Comparison of ENCODE assay signal across 10 mouse cellular contexts in the genomic region with DNA sequence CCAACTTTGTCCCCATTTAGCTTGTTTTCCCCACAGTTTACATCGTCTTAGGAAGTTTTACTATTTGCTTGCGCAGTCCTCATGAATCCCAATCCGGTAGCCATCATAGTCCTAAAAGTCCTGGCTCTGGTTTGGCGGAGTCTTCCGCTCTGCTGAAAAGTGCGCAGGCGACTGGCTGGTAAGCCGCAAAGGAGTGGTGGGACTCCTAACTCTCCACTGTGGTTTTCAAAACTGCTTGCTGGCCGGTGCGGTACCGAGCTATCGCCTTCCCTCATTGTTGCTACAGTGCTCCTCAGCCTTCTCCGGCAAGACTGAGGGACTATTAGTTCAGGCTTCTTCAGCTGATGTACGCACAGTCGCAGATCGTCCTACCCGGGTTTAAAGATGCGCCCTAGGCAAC. TPM values are rescaled to one million over a fixed set of nuclear protein-coding genes. Genes with fewer than 3 reads are reported as not detected.
A peak's percentile ranks its signal among the peaks of the same experiment; 100 is the strongest.
DNase-seq lines count a peak whose midpoint lies in the region; ATAC-seq and TF ChIP-seq lines count a peak whose summit lies in the region.
"Had no signal": no experiment of that assay in that cellular context is flagged by ENCODE, and none has a peak within 500 bp of the region (broad histone marks: within the 10 kb centered on the region; RNA-seq: fewer than 3 reads in every experiment).

No protein-coding gene starts in this region.

- ATAC-seq in lung, embryonic 16.5 days (ENCODE audit: low read depth): no peak
- ATAC-seq in limb, embryonic 11.5 days (ENCODE audit: insufficient number of reproducible peaks, low FRiP score, low TSS enrichment, low read depth): no peak
- ATAC-seq in neural tube, embryonic 14.5 days (ENCODE audit: low read depth): no peak
- no peak for ATAC-seq in erythroid progenitor cell, adult 5-6 weeks (replicated peaks; ENCODE audit: low FRiP score, poor library complexity, severe bottlenecking)
- ATAC-seq: liver, embryonic 12.5 days had no signal

- H3K27ac ChIP-seq in lung, embryonic 16.5 days (ENCODE audit: low read length): 0 out of 2 replicates have a peak overlapping the region, but pooled peaks have one; percentile 3
- no peak overlapping the region for H3K27ac ChIP-seq in limb, embryonic 11.5 days (replicated peaks; ENCODE audit: low read depth, low read length)
- H3K27ac ChIP-seq in neural tube, embryonic 14.5 days (ENCODE audit: low read depth, low read length): no peak overlapping the region
- H3K27ac ChIP-seq in layer of hippocampus, adult 2 months: no peak overlapping the region
- H3K27ac ChIP-seq: liver, embryonic 12.5 days had no signal

- peaks cover 53% of the 10 kb centered on the region for H3K27me3 ChIP-seq in lung, embryonic 16.5 days (ENCODE audit: control insufficient read depth, insufficient read depth, low read depth, low read length)
- H3K27me3 ChIP-seq in limb, embryonic 11.5 days (ENCODE audit: control insufficient read depth, insufficient read depth, low read length): peaks cover 76% of the 10 kb centered on the region
- H3K27me3 ChIP-seq in neural tube, embryonic 14.5 days (ENCODE audit: control insufficient read depth, insufficient read depth, low read length): peaks cover 39% of the 10 kb centered on the region

- peak overlapping the region; percentile 52 for H3K9ac ChIP-seq in lung, embryonic 16.5 days (ENCODE audit: low read length)
- no peak overlapping the region for H3K9ac ChIP-seq in limb, embryonic 11.5 days (ENCODE audit: low read length)
- no peak overlapping the region for H3K9ac ChIP-seq in neural tube, embryonic 14.5 days (replicated peaks; ENCODE audit: low read depth, low read length)
- H3K9ac ChIP-seq: liver, embryonic 12.5 days had no signal

- DNase-seq in cerebellum, postnatal 10 days: peak; percentile 15 to 26
- no peak for DNase-seq in cerebellum, adult 18-20 months
- no peak for DNase-seq in lung, adult 18-20 months
- DNase-seq in limb, embryonic 11.5 days (ENCODE audit: low spot score): peak; percentile 51
- no peak for DNase-seq in layer of hippocampus, adult 2 months (ENCODE audit: low spot score in 2 of 2)

- H3K9me3 ChIP-seq in lung, embryonic 16.5 days (ENCODE audit: control insufficient read depth, low read length): no peaks in the 10 kb centered on the region
- no peaks in the 10 kb centered on the region for H3K9me3 ChIP-seq in limb, embryonic 11.5 days (ENCODE audit: control insufficient read depth, low read length)
- H3K9me3 ChIP-seq in neural tube, embryonic 14.5 days (ENCODE audit: control insufficient read depth, low read length): no peaks in the 10 kb centered on the region
- H3K9me3 ChIP-seq: liver, embryonic 12.5 days had no signal

- H3K4me1 ChIP-seq in lung, embryonic 16.5 days (replicated peaks; ENCODE audit: control insufficient read depth, insufficient read depth, low read length): no peaks in the 10 kb centered on the region
- H3K4me1 ChIP-seq in limb, embryonic 11.5 days (ENCODE audit: control insufficient read depth, insufficient read depth, low read length): peaks cover 5% of the 10 kb centered on the region; the same call in 1 of the 2 replicates
- peaks cover 13% of the 10 kb centered on the region; the same call in 1 of the 2 replicates for H3K4me1 ChIP-seq in neural tube, embryonic 14.5 days (ENCODE audit: control insufficient read depth, insufficient read depth, low read length)
- H3K4me1 ChIP-seq: liver, embryonic 12.5 days had no signal

- H3K4me2 ChIP-seq in lung, embryonic 16.5 days (ENCODE audit: low read depth, low read length): peak overlapping the region; percentile 59
- H3K4me2 ChIP-seq in limb, embryonic 11.5 days (ENCODE audit: low read depth, severe bottlenecking): no peak overlapping the region
- H3K4me2 ChIP-seq in neural tube, embryonic 14.5 days (ENCODE audit: low read depth, low read length): no peak overlapping the region
- H3K4me2 ChIP-seq: liver, embryonic 12.5 days had no signal

- peak overlapping the region; percentile 67 for H3K4me3 ChIP-seq in lung, embryonic 16.5 days (ENCODE audit: low read length)
- H3K4me3 ChIP-seq in limb, embryonic 11.5 days (ENCODE audit: low read depth, low read length): no peak overlapping the region
- peak overlapping the region; percentile 9; the same call in 1 of the 2 replicates for H3K4me3 ChIP-seq in neural tube, embryonic 14.5 days (ENCODE audit: low read depth, low read length)
- H3K4me3 ChIP-seq in layer of hippocampus, adult 2 months: no peak overlapping the region
- H3K4me3 ChIP-seq: liver, embryonic 12.5 days had no signal

- no peaks in the 10 kb centered on the region for H3K36me3 ChIP-seq in lung, embryonic 16.5 days (ENCODE audit: control insufficient read depth, insufficient read depth, low read length)
- no peaks in the 10 kb centered on the region for H3K36me3 ChIP-seq in limb, embryonic 11.5 days (ENCODE audit: control insufficient read depth, insufficient read depth, low read length)
- H3K36me3 ChIP-seq in neural tube, embryonic 14.5 days (ENCODE audit: control insufficient read depth, insufficient read depth, low read length): no peaks in the 10 kb centered on the region
- H3K36me3 ChIP-seq: liver, embryonic 12.5 days had no signal

- no peak for TF ChIP-seq CTCF in layer of hippocampus, adult 2 months (conservative IDR thresholded peaks at IDR 0.05)

- WGBS in lung, embryonic 16.5 days: 9% methylated on average over 18 of the region's 18 CpGs
- under 1% methylated on average over 18 of the region's 18 CpGs for WGBS in limb, embryonic 11.5 days
- 15% methylated on average over 18 of the region's 18 CpGs for WGBS in neural tube, embryonic 14.5 days

RNA-seq across cellular contexts. Expression of a gene that starts 6.4 kb away (rescaled TPM):
- 5.7 and 7.5 TPM in 2 replicates for polyA plus RNA-seq in lung, embryonic 16.5 days (2015; fragmentation: Nextera tagmentation; extraction: Ambion mirVana)
- polyA plus RNA-seq in limb, embryonic 11.5 days (2014; fragmentation: Nextera tagmentation; extraction: Ambion mirVana): 0.36 and 0.45 TPM in 2 replicates
- polyA plus RNA-seq in neural tube, embryonic 14.5 days (2014; fragmentation: Nextera tagmentation; extraction: Ambion mirVana): 1.3 and 2.0 TPM in 2 replicates
- total RNA-seq in layer of hippocampus, adult 2 months (2021): under 1 TPM; 0.39 to 0.46 TPM
- total RNA-seq in erythroid progenitor cell, adult 5-6 weeks (2015; ENCODE audit: low replicate concordance): not detected in 2 replicates
- not detected in 2 replicates for total RNA-seq in erythroid progenitor cell, adult 5-6 weeks (2017; ENCODE audit: low replicate concordance)
- total RNA-seq: neutrophil, adult 5-6 weeks had no signal
- polyA plus RNA-seq: liver, embryonic 12.5 days had no signal

Comparison
In these comparisons a context has a peak if more than half of its experiments do, and no peak if none do; other contexts are left out.
1. DNase-seq: peak in cerebellum, postnatal 10 days (2 of 2) and limb, embryonic 11.5 days (single experiment); none in cerebellum, adult 18-20 months (0 of 2), lung, adult 18-20 months (0 of 2) and layer of hippocampus, adult 2 months (0 of 2).
2. H3K4me3 ChIP-seq: peak in lung, embryonic 16.5 days (single experiment) and neural tube, embryonic 14.5 days (single experiment); none in limb, embryonic 11.5 days (single experiment) and layer of hippocampus, adult 2 months (single experiment).